Mouse (Mus musculus): ENCODE data around the gene Pex16.

DNA sequence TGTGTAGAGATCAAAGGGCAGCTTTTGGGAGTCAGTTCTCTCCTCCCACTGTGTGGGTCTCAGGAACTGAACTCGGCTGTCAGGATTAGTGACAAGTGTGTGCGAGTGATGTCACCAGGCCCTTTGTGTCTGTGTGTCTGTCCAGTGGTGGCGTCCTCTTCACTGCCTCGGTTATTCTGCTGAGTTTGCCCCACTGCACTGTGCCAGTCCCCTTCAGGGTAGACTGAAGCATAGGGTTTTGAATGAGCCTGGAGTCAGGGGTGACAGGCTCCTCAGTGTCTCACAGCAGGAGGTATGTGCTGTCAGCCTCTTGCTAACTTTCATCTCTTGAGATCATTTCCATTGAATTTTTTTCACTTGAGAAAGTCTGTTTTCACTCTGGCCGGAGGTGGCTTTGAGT lies 21.1 kb upstream of the Pex16 start:
- no peak for TF ChIP-seq CTCF (IDR thresholded peaks at IDR 0.05)
- TF ChIP-seq EP300 (IDR thresholded peaks at IDR 0.05) = no peak
